Mouse (Mus musculus): ENCODE results near the gene Tcp11l2.
A peak's percentile ranks its signal among the peaks of the same experiment; 100 is the strongest.

The Tcp11l2 gene

GRCm38 (mm10) chr10:84549920-84550293, 26.5 kb upstream of the Tcp11l2 start:
- H3K4me1 ChIP-seq (replicated peaks; ENCODE audit: low read depth, low read length), result peaks cover 64% of the 10 kb centered on the region
- peaks cover 65% of the 10 kb centered on the region for H3K36me3 ChIP-seq (ENCODE audit: insufficient read depth, low read length)
- H3K4me3 ChIP-seq (replicated peaks; ENCODE audit: low read length), result peak overlapping the region; percentile 46; the same call in 1 of the 2 replicates
- TF ChIP-seq POU5F1 (IDR thresholded peaks at IDR 0.05; ENCODE audit: borderline replicate concordance, low read length) (no peak), CTCF (conservative IDR thresholded peaks at IDR 0.05; ENCODE audit: low read length) (no peak), NANOG (IDR thresholded peaks at IDR 0.05; ENCODE audit: borderline replicate concordance, low read length) (no peak)
- H3K9me3 ChIP-seq (ENCODE audit: low read length), result peaks cover 9% of the 10 kb centered on the region; the same call in 1 of the 2 replicates
- H3K27me3 ChIP-seq (ENCODE audit: insufficient read depth, low read length), result no peaks in the 10 kb centered on the region

GRCm38 (mm10) chr10:84551846-84552245, 24.6 kb upstream of the Tcp11l2 start:
- peaks cover 61% of the 10 kb centered on the region for H3K36me3 ChIP-seq (ENCODE audit: insufficient read depth, low read length)
- peaks cover 18% of the 10 kb centered on the region for H3K9me3 ChIP-seq (ENCODE audit: low read length)
- no peaks in the 10 kb centered on the region for H3K27me3 ChIP-seq (ENCODE audit: insufficient read depth, low read length)
- peak overlapping the region; percentile 78 for H3K4me3 ChIP-seq (replicated peaks; ENCODE audit: low read length)
- H3K4me1 ChIP-seq (replicated peaks; ENCODE audit: low read depth, low read length), result peaks cover 71% of the 10 kb centered on the region
- TF ChIP-seq NANOG (IDR thresholded peaks at IDR 0.05; ENCODE audit: borderline replicate concordance, low read length), result no peak
- TF ChIP-seq CTCF (conservative IDR thresholded peaks at IDR 0.05; ENCODE audit: low read length), result no peak
- no peak for TF ChIP-seq POU5F1 (IDR thresholded peaks at IDR 0.05; ENCODE audit: borderline replicate concordance, low read length)

- Histone ChIP-seq H3K9me3 (ENCODE audit: low read length) (peaks cover 24% of the 10 kb centered on the region), H3K4me3 (replicated peaks; ENCODE audit: low read length) (peak overlapping the region; percentile 78), H3K4me1 (replicated peaks; ENCODE audit: low read depth, low read length) (peaks cover 76% of the 10 kb centered on the region), H3K36me3 (ENCODE audit: insufficient read depth, low read length) (peaks cover 54% of the 10 kb centered on the region), H3K27me3 (ENCODE audit: insufficient read depth, low read length) (no peaks in the 10 kb centered on the region)
- TF ChIP-seq CTCF (conservative IDR thresholded peaks at IDR 0.05; ENCODE audit: low read length), result no peak
- no peak for TF ChIP-seq POU5F1 (IDR thresholded peaks at IDR 0.05; ENCODE audit: borderline replicate concordance, low read length)
- TF ChIP-seq NANOG (IDR thresholded peaks at IDR 0.05; ENCODE audit: borderline replicate concordance, low read length), result no peak
These were observed 23.9 kb upstream of the Tcp11l2 start for GRCm38 (mm10) chr10:84552477-84552876.

- Histone ChIP-seq H3K4me1 (replicated peaks; ENCODE audit: low read depth, low read length) (peaks cover 59% of the 10 kb centered on the region), H3K9me3 (ENCODE audit: low read length) (peaks cover 38% of the 10 kb centered on the region), H3K27me3 (ENCODE audit: insufficient read depth, low read length) (no peaks in the 10 kb centered on the region), H3K4me3 (replicated peaks; ENCODE audit: low read length) (peak overlapping the region; percentile 78), H3K36me3 (ENCODE audit: insufficient read depth, low read length) (peaks cover 35% of the 10 kb centered on the region)
- TF ChIP-seq CTCF (conservative IDR thresholded peaks at IDR 0.05; ENCODE audit: low read length) (no peak), NANOG (IDR thresholded peaks at IDR 0.05; ENCODE audit: borderline replicate concordance, low read length) (peak; percentile 3; the same call in 1 of the 2 replicates)
These were observed 22.0 kb upstream of the Tcp11l2 start for GRCm38 (mm10) chr10:84554291-84555009.

GRCm38 (mm10) chr10:84556120-84556519, 20.3 kb upstream of the Tcp11l2 start:
- Histone ChIP-seq H3K27me3 (ENCODE audit: insufficient read depth, low read length) (no peaks in the 10 kb centered on the region), H3K9me3 (ENCODE audit: low read length) (peaks cover 38% of the 10 kb centered on the region), H3K4me3 (replicated peaks; ENCODE audit: low read length) (no peak overlapping the region), H3K36me3 (ENCODE audit: insufficient read depth, low read length) (peaks cover 20% of the 10 kb centered on the region), H3K4me1 (replicated peaks; ENCODE audit: low read depth, low read length) (peaks cover 48% of the 10 kb centered on the region)
- TF ChIP-seq NANOG (IDR thresholded peaks at IDR 0.05; ENCODE audit: borderline replicate concordance, low read length) (no peak), POU5F1 (IDR thresholded peaks at IDR 0.05; ENCODE audit: borderline replicate concordance, low read length) (no peak), CTCF (conservative IDR thresholded peaks at IDR 0.05; ENCODE audit: low read length) (no peak)

- Histone ChIP-seq H3K4me1 (replicated peaks; ENCODE audit: low read depth, low read length) (peaks cover 45% of the 10 kb centered on the region), H3K9me3 (ENCODE audit: low read length) (peaks cover 29% of the 10 kb centered on the region), H3K36me3 (ENCODE audit: insufficient read depth, low read length) (peaks cover 7% of the 10 kb centered on the region), H3K27me3 (ENCODE audit: insufficient read depth, low read length) (peaks cover 6% of the 10 kb centered on the region), H3K4me3 (replicated peaks; ENCODE audit: low read length) (no peak overlapping the region)
- TF ChIP-seq POU5F1 (IDR thresholded peaks at IDR 0.05; ENCODE audit: borderline replicate concordance, low read length) (no peak), CTCF (conservative IDR thresholded peaks at IDR 0.05; ENCODE audit: low read length) (peak; percentile 93)
These were observed 17.9 kb upstream of the Tcp11l2 start for GRCm38 (mm10) chr10:84558511-84558910.

- Histone ChIP-seq H3K36me3 (ENCODE audit: insufficient read depth, low read length) (peaks cover 7% of the 10 kb centered on the region), H3K4me1 (replicated peaks; ENCODE audit: low read depth, low read length) (peaks cover 48% of the 10 kb centered on the region)
- no peak for TF ChIP-seq POU5F1 (IDR thresholded peaks at IDR 0.05; ENCODE audit: borderline replicate concordance, low read length)
- no peak for TF ChIP-seq CTCF (conservative IDR thresholded peaks at IDR 0.05; ENCODE audit: low read length)
- TF ChIP-seq NANOG (IDR thresholded peaks at IDR 0.05; ENCODE audit: borderline replicate concordance, low read length), result no peak
These were observed 16.4 kb upstream of the Tcp11l2 start for GRCm38 (mm10) chr10:84559986-84560385.

GRCm38 (mm10) chr10:84562121-84562520, 14.3 kb upstream of the Tcp11l2 start:
- Histone ChIP-seq H3K4me1 (replicated peaks; ENCODE audit: low read depth, low read length) (peaks cover 43% of the 10 kb centered on the region), H3K4me3 (replicated peaks; ENCODE audit: low read length) (peak overlapping the region; percentile 32), H3K9me3 (ENCODE audit: low read length) (peaks cover 17% of the 10 kb centered on the region), H3K36me3 (ENCODE audit: insufficient read depth, low read length) (no peaks in the 10 kb centered on the region), H3K27me3 (ENCODE audit: insufficient read depth, low read length) (peaks cover 10% of the 10 kb centered on the region)
- no peak for TF ChIP-seq NANOG (IDR thresholded peaks at IDR 0.05; ENCODE audit: borderline replicate concordance, low read length)
- no peak for TF ChIP-seq CTCF (conservative IDR thresholded peaks at IDR 0.05; ENCODE audit: low read length)
- TF ChIP-seq POU5F1 (IDR thresholded peaks at IDR 0.05; ENCODE audit: borderline replicate concordance, low read length), result no peak

More at GRCm38 (mm10) chr10:84559986-84560385, 16.4 kb upstream of the Tcp11l2 start:
- no peak overlapping the region for H3K4me3 ChIP-seq (replicated peaks; ENCODE audit: low read length)
- peaks cover 29% of the 10 kb centered on the region for H3K9me3 ChIP-seq (ENCODE audit: low read length)
- peaks cover 8% of the 10 kb centered on the region for H3K27me3 ChIP-seq (ENCODE audit: insufficient read depth, low read length)

All from E14TG2a.4 (cell line).